Mouse (Mus musculus): ENCODE results near the gene Mgat5.

The Mgat5 gene

GRCm38 (mm10) chr1:127383071-127383470 is 178.3 kb downstream of the Mgat5 start:
- no peak for DNase-seq (ENCODE audit: low spot score)

- no peak for DNase-seq (ENCODE audit: low spot score)
These were observed 182.4 kb downstream of the Mgat5 start for GRCm38 (mm10) chr1:127387226-127387625.

- no peak for DNase-seq (ENCODE audit: low spot score)
These were observed 182.8 kb downstream of the Mgat5 start for GRCm38 (mm10) chr1:127387661-127388060.

GRCm38 (mm10) chr1:127394716-127395115 is 189.9 kb downstream of the Mgat5 start:
- DNase-seq (ENCODE audit: low spot score) = no peak

- DNase-seq (ENCODE audit: low spot score) = no peak
These were observed 190.9 kb downstream of the Mgat5 start for GRCm38 (mm10) chr1:127395724-127396123.

- DNase-seq (ENCODE audit: low spot score) = no peak
These were observed 191.9 kb downstream of the Mgat5 start for GRCm38 (mm10) chr1:127396569-127397349.

- no peak for DNase-seq (ENCODE audit: low spot score)
These were observed 192.6 kb downstream of the Mgat5 start for GRCm38 (mm10) chr1:127397396-127397795.

- DNase-seq (ENCODE audit: low spot score) = no peak
These were observed 193.4 kb downstream of the Mgat5 start for GRCm38 (mm10) chr1:127398186-127398585.

- DNase-seq (ENCODE audit: low spot score) = no peak
These were observed 195.4 kb downstream of the Mgat5 start for GRCm38 (mm10) chr1:127400198-127400597.

- no peak for DNase-seq (ENCODE audit: low spot score)
These were observed 195.9 kb downstream of the Mgat5 start for GRCm38 (mm10) chr1:127400666-127401065.

GRCm38 (mm10) chr1:127404655-127405054 is 199.8 kb downstream of the Mgat5 start:
- DNase-seq (ENCODE audit: low spot score) = no peak

- DNase-seq (ENCODE audit: low spot score) = no peak
These were observed 204.2 kb downstream of the Mgat5 start for GRCm38 (mm10) chr1:127408957-127409423.

- DNase-seq (ENCODE audit: low spot score) = no peak
These were observed 204.7 kb downstream of the Mgat5 start for GRCm38 (mm10) chr1:127409512-127409911.

GRCm38 (mm10) chr1:127414500-127414899 is 209.7 kb downstream of the Mgat5 start:
- no peak for DNase-seq (ENCODE audit: low spot score)

- DNase-seq (ENCODE audit: low spot score) = no peak
These were observed 211.1 kb downstream of the Mgat5 start for GRCm38 (mm10) chr1:127415896-127416295.

GRCm38 (mm10) chr1:127416971-127417370 is 212.2 kb downstream of the Mgat5 start:
- DNase-seq (ENCODE audit: low spot score) = no peak

- no peak for DNase-seq (ENCODE audit: low spot score)
These were observed 214.2 kb downstream of the Mgat5 start for GRCm38 (mm10) chr1:127418916-127419575.

- no peak for DNase-seq (ENCODE audit: low spot score)
These were observed 214.8 kb downstream of the Mgat5 start for GRCm38 (mm10) chr1:127419581-127419980.

GRCm38 (mm10) chr1:127420383-127420782 is 215.6 kb downstream of the Mgat5 start:
- no peak for DNase-seq (ENCODE audit: low spot score)

GRCm38 (mm10) chr1:127420795-127421194 is 216.0 kb downstream of the Mgat5 start:
- DNase-seq (ENCODE audit: low spot score) = no peak

GRCm38 (mm10) chr1:127422565-127422964 is 217.8 kb downstream of the Mgat5 start:
- DNase-seq (ENCODE audit: low spot score) = no peak

GRCm38 (mm10) chr1:127425021-127425532 is 220.3 kb downstream of the Mgat5 start:
- peak; percentile 60 for DNase-seq (ENCODE audit: low spot score)

- no peak for DNase-seq (ENCODE audit: low spot score)
These were observed 225.5 kb downstream of the Mgat5 start for GRCm38 (mm10) chr1:127430290-127430689.

All from urinary bladder, postnatal 14 days (tissue).